ENCODE assay signal across 8 mouse cellular contexts in genomic region chr2:172773176-172773575, GRCm38 (mm10).
DNase-seq lines count a peak whose midpoint lies in the region; ATAC-seq and TF ChIP-seq lines count a peak whose summit lies in the region.

No protein-coding gene starts in this region.

- DNase-seq in layer of hippocampus, adult 11-12 months (ENCODE audit: low spot score), result peak; percentile 37
- no peak for DNase-seq in layer of hippocampus, adult 9-11 months
- DNase-seq in adrenal gland, postnatal 36 days, result peak; percentile 78 to 79
- peak; percentile 88 for DNase-seq in forebrain, embryonic 11.5 days (ENCODE audit: low spot score)
- peak; percentile 59 for DNase-seq in kidney, adult 2 months
- peak; percentile 15 for DNase-seq in liver, embryonic 13.5 days
- DNase-seq in retina, postnatal 7 days (ENCODE audit: low read depth, low spot score), result peak; percentile 47
- DNase-seq in urinary bladder, postnatal 25 days (ENCODE audit: low spot score), result peak; percentile 79

- no peak overlapping the region for H3K27ac ChIP-seq in forebrain, embryonic 11.5 days (ENCODE audit: low read depth, low read length)
- no peak overlapping the region for H3K27ac ChIP-seq in kidney, adult 2 months (ENCODE audit: insufficient read depth, low read depth, low read length)
- H3K27ac ChIP-seq in liver, embryonic 13.5 days, result no peak overlapping the region

- H3K27me3 ChIP-seq in forebrain, embryonic 11.5 days (ENCODE audit: control insufficient read depth, insufficient read depth, low read length), result no peaks in the 10 kb centered on the region
- H3K27me3 ChIP-seq in kidney, adult 2 months (replicated peaks; ENCODE audit: control insufficient read depth, insufficient read depth, low read length), result no peaks in the 10 kb centered on the region
- H3K27me3 ChIP-seq in liver, embryonic 13.5 days, result no peaks in the 10 kb centered on the region; the same call in 1 of the 2 replicates

- ATAC-seq in forebrain, embryonic 11.5 days (replicated peaks; ENCODE audit: low FRiP score), result peak; percentile 44
- ATAC-seq in liver, embryonic 13.5 days (ENCODE audit: low read depth), result no peak

- peak; percentile 82 for TF ChIP-seq CTCF in kidney, adult 2 months (conservative IDR thresholded peaks at IDR 0.05; ENCODE audit: insufficient read depth, insufficient read length, low read depth, low read length)

- H3K9me3 ChIP-seq in forebrain, embryonic 11.5 days (ENCODE audit: control insufficient read depth, low read length), result no peaks in the 10 kb centered on the region
- peaks cover 3% of the 10 kb centered on the region; the same call in 1 of the 2 replicates for H3K9me3 ChIP-seq in liver, embryonic 13.5 days (replicated peaks)

- H3K4me2 ChIP-seq in forebrain, embryonic 11.5 days (ENCODE audit: low read depth, low read length, severe bottlenecking), result no peak overlapping the region
- no peak overlapping the region for H3K4me2 ChIP-seq in liver, embryonic 13.5 days

- no peak overlapping the region for H3K9ac ChIP-seq in forebrain, embryonic 11.5 days (ENCODE audit: low read length)
- no peak overlapping the region for H3K9ac ChIP-seq in liver, embryonic 13.5 days

- H3K4me1 ChIP-seq in forebrain, embryonic 11.5 days (replicated peaks; ENCODE audit: control insufficient read depth, insufficient read depth, low read length), result no peaks in the 10 kb centered on the region
- H3K4me1 ChIP-seq in kidney, adult 2 months (ENCODE audit: control insufficient read depth, insufficient read depth, low read length), result no peaks in the 10 kb centered on the region
- no peaks in the 10 kb centered on the region for H3K4me1 ChIP-seq in liver, embryonic 13.5 days (replicated peaks)

- whole genome bisulfite sequencing in forebrain, embryonic 11.5 days, result 2% methylated on average over 2 of the region's 2 CpGs
- 0% methylated on average over 2 of the region's 2 CpGs for WGBS in kidney, adult 2 months
- WGBS in liver, embryonic 13.5 days (ENCODE audit: insufficient replicate concordance), result 0% methylated on average over 2 of the region's 2 CpGs

- H3K36me3 ChIP-seq in forebrain, embryonic 11.5 days (ENCODE audit: control insufficient read depth, insufficient read depth, low read length), result no peaks in the 10 kb centered on the region
- no peaks in the 10 kb centered on the region for H3K36me3 ChIP-seq in kidney, adult 2 months (ENCODE audit: control insufficient read depth, insufficient read depth, low read length)
- H3K36me3 ChIP-seq in liver, embryonic 13.5 days, result no peaks in the 10 kb centered on the region

- TF ChIP-seq POLR2A in kidney, adult 2 months (IDR thresholded peaks at IDR 0.05; ENCODE audit: low read depth, low read length), result no peak

- no peak overlapping the region for H3K4me3 ChIP-seq in forebrain, embryonic 11.5 days (ENCODE audit: low read depth, low read length)
- no peak overlapping the region for H3K4me3 ChIP-seq in kidney, adult 2 months (ENCODE audit: insufficient read depth, low read depth, low read length)
- no peak overlapping the region for H3K4me3 ChIP-seq in liver, embryonic 13.5 days (replicated peaks)
